Mouse (Mus musculus) cerebellum, adult 9-11 months (tissue): ENCODE measurements around the gene Lpin1.

Experiments
- DNase-seq: peaks from one replicate; pipeline ENCODE4 v3.0.0; 2022

The Lpin1 gene

DNA sequence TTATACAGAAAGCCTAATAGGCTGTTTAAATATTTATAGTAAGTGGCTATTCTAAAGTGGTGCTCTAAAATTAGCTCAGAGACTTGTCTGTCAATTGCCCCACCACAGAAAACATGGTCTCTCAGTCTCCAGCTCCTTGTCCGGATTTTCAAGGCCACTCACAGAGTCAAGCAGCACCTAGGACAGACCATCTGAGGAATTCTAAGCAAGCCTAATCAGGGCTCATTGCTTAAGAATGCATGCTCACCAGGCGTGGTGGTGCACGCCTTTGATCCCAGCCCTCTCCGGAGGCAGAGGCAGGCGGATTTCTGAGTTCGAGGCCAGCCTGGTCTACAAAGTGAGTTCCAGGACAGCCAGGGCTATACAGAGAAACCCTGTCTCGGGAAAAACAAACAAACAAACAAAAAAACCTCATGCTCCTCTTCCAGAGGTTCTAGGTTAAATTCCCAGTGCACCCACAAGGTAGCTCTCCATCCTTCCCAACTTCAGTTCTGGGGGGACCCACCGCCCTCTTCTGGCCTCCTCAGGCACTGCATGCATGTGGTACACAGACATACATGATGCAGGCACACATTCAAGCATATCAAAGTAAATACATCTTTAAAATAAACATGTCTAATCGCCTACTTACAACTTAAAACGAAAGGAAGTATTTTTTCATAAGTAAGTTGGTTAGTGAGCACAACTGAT, 40.2 kb downstream of the Lpin1 start:
- DNase-seq, result no peak

DNA sequence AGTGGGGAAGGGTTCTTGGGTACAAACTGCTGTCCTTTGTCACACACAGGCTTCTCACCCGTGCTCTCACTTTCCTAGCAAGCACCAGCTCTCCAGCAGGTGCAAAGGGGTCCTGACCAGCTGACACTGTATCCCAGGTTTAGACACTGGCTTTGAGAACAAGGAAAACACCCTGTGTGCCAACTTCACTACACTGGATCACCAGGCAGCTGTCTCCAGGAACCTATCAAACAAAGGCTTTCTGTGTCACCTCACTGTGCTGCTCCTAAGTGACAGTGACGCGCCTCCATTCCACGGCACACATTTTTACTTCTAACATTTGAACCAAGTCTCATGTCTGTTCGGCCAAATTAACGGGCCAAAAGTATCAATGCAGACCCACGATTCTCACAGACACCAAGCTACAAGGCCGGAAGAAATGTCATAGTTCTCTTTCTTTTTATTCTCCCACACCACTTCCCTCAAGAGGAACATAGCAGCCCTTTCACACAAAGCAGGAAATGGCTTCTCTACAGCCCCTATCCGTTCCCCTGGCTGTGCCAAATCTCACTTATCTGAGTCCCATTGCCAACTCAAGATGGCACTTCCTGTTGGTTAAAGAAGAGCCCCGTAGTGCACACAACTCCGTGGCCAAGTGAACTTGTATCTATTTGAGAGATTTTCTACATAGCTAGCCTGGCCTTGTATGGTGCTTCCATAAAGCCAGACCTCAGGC, 41.7 kb downstream of the Lpin1 start:
- no peak for DNase-seq

DNA sequence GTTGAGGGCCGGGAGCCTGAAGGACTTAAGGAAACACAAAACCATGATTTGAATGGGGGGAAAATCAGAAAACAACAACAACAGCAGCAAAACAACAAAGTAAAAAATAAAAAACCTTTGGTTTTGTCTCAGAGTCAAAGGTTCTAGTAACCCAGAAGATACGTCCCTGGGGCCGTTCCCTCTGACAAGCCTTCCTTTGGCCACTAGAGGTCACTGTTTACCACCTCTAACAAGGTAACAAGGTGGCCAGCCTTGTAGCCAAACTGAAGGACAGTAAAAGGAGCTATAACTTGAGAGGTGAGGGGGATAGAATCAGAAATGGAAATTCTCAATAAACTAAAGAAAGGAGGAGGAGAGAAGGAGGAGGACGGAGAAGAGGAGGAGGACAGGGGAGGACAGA, 42.3 kb downstream of the Lpin1 start:
- peak; percentile 48 for DNase-seq

DNA sequence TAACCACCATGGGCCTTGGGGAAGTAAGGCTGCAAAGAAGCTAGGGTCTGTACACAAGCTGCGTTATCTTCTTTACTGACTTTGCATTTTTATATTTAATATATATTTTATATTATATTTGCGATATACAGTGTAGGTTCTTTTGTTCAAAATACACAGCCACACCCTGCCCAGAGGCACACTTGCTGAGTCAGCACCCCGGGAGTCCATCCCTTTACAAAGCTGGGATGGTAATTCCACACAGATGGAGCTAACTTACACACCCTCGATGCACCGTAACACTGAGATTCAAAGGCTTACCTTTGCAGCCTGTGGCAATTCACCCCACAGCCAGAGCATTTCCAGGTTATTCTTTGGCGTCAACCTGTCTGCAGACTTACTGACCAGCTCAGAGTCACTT, 42.7 kb downstream of the Lpin1 start:
- no peak for DNase-seq

DNA sequence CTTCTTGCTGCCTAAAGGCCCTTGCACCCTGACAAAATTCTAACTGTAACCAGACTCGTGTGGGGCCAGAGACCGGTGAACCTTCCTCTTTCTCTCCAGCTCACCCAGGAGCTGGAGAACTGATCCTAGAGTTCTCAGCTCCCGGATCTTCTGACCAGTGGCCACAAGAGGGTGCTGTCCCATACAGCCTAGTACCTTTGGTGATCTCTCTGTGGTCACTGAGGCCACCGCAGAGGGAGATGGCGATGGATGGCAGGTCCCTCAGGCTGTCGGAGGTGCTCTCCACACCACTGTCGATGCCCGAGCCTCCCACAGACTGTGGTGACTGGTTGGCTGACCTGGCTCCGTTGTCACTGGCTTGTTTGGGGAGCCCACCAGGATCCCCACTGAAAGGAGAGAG, 47.3 kb downstream of the Lpin1 start:
- DNase-seq, result no peak

DNA sequence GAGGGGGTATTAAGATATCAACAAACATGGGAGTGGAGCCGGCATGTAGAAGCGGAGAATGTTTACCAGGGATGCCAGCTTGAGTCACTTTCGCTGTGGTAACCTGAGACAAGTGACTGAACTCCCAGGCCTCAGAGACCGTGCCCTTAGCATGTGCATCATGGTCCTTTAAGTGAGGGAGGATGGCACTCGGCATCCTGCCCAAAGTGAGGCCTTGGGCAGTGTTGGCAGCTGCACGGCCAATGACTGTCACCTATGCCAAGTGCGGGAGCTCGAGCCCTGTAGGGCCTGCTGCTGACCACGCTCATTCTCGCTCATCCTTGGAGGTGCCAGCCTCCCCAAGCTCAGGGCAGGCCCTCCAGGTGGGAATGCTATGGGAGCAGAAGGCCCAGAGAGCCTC, 48.1 kb downstream of the Lpin1 start:
- DNase-seq, result no peak

DNA sequence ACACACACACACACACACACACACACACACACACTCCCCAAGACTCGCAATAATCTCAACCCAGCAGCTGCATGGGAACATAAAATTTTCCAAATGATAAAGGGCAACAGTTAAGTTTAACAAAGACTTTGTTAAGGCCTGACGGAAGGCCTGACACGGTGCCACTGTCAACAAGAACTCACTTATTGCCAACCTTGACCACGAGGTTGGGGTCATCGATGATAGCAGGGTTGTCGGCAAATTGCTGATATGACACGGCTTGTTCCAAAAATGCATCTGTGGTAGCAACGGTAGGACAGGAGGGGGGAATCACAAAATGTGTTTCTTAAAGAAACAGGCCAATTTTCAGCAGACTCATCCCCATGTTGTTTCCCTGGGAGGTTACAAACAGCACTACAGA, 48.6 kb downstream of the Lpin1 start:
- DNase-seq, result no peak

DNA sequence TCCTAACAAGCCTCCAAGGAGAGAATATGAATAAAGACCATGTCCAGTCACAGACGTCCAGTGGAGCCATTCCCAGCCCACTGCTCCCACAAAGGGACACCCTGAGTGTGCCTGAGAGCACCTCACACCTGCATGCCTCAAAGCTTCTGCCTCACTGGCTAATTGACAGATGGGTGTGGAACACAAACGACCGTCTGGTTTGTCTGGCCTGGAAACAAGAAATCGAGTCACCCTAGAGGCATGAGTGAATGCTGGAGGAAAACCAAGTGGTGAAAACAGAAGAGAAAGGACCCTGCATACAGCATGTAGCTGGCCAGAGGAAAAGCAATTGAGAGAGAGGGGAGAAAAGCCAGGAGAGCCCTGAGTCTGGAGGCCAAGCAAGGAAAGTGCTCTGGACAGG, 53.5 kb downstream of the Lpin1 start:
- DNase-seq, result no peak

DNA sequence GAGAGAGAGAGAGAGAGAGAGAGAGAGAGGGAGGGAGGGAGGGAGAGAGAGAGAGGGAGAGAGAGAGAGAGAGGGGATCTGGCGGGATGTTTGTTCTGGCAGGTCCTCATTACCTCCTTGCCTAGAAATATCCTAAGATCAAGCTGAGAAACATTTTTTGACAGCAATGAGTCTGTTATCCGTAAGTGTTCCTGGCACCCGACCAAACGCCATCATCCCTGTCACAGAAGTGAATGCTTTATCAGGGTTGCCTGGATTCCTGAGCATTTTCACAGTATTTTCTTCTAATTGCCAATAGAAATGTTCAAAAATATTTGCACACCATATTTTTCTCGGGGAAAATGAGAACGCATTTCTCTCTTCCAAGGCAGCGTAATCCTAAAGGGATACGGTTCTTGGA, 56.6 kb downstream of the Lpin1 start:
- no peak for DNase-seq

DNA sequence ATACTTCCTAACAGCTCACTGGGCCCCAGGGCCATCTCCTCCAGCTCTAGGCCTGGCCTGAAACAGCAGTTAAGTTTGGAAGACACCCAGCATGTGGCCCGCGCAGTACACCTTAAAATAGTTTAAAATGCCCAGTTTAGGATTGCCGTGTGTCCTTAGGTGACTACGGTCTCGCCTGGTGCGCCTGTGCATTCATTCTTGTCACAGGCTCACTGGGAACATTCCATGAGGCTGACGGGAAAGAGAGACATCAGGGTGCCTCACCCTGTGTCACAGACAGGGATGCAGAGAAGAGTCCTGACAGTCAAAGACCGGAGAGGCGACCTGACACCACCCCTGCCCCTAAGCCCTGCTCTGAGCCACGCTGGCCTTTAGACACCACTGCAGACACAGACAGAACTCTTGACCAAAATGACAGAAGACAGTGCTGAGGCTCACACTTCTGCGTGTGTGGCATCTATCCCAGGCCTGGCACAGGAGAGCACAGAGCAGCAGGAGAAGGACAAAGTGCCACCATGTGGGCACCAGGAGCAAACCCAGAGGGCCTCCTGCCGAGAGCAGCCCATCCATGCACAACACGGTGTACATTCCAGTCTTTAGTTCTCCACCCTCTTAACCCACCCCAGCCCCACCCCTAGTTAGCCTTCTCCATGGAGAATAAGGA, 58.5 kb downstream of the Lpin1 start:
- peak; percentile 36 for DNase-seq

DNA sequence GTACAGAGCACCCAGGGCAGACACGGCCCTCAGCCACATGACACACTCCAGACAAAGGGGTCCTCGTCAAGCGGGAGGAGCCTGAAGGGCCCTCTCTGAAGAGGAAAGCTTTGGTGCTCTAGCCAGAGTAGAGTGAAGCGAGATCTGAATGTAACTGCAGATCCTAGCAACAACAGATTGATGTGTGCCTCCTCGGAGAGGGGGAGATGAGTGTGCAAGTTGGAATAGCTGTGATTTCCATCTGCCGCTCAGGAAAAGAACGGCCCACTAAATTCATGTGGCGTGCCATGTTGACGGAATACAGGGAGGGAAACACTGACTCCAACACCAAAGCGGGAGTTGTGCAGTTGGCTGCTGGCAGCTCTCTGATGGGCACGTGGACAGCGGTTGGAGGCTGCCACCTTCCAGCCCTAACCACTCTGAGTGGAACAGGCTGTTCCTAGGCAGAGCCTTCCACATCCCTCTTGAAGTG, 59.7 kb downstream of the Lpin1 start:
- no peak for DNase-seq

DNA sequence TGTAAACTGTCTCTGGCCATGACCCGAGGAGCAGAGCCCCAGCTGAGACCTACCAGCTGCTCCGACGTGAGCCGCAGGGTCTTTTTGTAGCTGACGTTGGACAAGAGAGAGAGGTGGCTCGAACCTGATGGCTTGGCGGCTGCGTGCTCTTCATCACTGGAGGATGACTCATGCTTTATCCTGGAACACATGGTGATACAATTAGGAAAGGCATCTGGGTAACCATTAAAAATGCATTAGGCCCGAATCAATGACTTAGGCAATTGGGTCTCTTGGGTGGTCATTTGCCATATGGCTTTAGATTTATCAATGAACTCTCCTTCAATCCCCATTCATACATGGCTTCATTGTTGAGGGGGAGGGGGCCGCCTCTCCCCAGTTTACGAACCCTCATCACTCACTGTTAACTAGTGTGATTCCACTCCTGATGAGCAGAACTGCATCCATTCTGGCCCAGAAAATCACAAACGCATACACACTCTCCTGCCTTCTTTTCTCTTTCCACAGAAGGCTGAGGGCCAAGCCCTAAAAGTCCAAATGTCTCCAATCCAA, 61.9 kb downstream of the Lpin1 start:
- no peak for DNase-seq

DNA sequence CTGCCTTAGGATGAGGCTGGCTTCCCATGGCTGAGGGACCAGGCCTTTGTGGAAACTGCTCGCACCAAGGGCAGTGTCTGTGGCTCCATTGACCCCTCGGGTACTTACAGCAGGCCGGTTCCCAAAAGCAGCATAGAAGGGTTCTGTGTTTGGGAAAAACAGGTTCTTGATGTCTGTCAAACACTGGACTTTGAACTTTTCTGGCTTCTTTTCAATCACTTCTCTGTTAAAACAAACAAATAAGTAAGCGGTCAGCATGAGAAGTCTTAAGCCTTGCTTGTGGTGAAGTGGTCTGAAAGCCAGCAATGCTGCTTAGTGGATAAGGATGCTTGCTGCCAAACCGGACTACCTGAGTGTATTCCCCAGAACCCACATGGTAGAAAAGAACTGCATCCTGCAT, 69.2 kb downstream of the Lpin1 start:
- DNase-seq, result no peak

DNA sequence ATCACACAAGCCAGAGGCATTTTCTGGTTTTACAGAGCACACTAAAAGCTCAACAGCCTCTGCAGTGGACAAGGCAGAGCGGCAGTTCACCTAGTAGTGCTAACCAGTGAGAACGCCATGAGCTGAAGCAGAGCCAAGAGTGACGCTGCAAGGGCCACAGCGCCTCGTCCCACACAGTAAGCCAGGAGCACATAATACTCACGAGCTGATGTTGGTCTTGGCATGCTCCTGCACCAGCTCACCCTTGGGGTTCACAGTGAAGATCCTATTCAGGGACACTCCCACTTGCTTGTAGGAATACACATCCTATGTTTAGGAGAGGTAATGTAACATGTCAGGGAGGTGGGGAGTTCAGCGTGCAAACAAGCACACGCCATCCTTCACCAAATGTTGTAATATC, 70.1 kb downstream of the Lpin1 start:
- no peak for DNase-seq

DNA sequence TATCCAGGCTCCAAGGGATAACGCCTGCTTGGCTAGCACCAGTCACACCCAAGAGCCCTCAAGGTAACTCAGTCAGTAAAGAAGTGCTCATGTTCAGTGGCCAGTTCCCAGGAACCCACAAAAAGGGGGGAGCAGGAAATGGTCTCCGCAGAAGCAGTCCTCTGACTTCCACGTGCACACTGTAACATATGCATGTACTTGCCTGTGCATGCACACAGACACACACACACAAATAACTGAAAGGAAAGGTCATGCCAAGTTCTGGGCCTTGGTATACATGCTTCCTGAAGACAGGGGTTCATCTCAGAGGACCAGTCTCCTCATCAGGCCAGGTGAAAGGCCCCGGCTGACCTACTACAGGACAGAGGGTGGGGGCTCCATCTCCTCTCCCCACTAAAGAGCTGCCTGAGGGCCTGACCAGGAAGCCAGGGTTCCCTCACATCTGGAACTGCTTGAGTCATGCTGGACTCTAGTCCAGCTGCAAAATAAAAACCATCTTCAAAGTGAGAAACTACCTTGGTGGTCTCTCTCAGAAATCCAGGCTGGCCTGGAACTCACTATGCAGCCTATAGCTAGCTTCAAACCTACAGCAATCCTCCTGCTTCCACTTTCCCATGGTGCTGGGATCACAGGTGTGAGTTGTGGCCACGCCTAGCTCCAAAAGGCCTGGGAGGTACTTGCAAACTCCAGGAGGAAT, 70.7 kb downstream of the Lpin1 start:
- no peak for DNase-seq

DNA sequence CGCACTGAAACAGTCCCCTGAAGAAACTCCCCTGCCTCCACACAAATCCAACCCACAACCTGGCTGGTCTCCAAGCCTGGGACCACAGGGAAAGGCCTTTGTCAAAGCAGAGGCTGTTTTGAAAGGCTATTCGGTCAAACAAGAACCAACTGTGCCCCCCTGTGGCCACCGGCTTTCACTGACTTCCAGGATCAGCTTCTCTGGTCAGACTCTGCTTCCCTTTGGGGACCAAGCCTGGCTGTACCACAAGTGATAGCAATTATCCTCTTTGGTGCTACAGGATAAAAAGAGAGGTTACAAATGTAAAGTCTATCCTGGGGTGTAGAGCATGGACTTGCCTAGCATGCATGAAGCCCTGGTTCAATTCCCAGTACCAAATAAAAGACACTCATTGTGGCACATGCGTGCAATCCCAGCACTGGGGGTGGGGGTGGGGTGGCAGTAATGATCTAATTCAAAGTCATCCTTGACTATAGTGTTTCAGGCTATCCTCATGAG, 77.4 kb downstream of the Lpin1 start:
- peak; percentile 68 for DNase-seq

DNA sequence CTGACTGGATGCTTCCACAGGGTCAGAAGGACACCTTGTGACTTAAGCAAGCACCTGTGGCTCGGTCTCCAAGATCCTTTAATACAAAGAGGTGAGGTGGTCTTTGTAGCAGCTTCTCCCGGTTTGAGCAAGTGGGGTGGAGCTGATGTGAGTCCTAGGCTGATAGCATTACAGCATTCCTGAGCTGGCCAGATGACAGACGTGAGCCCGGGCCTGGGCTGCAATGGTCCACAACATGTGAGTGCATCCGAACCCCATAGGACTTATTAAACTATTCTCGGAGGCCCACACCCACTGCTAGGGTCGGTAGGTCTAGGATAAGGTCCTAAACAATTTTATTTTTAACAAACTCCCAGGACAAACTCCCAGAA, 77.9 kb downstream of the Lpin1 start:
- DNase-seq, result no peak

DNA sequence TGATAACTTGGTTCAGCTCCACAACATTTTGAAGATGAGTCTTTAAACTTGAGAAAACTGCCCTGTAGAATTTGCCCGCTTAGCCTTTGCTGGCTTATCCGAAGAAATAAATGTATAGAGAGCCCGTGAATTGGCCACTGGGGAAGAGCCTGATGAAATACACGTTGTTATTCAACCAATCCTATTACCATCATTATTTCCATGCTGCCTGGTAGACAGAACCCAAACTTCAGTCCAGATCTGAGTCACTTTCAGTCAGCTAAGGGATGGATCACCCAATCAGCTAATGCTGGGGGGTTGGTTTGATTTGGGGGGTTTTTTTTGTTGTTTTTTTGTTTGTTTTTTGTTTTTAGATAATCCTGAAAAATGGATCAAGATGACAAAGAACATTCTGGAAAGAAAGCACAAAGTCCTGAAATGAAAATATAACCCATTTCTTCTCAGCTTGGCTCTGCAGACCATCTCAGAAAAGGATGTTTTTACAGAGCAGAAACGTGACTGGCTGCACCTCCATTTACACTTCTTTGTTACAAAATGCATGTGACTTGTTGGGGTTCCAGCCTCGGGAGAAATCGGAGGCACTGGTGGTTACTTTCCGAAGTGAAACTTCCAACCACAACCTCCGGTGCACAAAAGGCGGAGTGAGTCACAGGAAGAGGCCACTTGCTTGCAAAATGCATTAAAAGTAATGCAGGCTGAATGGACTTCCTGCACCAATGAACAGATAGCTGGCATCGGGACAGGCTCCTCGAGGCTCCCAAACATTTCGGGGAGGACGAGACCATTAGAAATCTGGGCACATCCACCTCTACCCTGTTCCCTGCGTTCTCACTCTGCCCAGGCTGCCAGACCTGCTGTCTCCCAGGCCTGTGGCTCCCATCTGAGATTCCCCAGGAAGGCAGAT, 78.6 kb downstream of the Lpin1 start:
- DNase-seq, result peak; percentile 20

DNA sequence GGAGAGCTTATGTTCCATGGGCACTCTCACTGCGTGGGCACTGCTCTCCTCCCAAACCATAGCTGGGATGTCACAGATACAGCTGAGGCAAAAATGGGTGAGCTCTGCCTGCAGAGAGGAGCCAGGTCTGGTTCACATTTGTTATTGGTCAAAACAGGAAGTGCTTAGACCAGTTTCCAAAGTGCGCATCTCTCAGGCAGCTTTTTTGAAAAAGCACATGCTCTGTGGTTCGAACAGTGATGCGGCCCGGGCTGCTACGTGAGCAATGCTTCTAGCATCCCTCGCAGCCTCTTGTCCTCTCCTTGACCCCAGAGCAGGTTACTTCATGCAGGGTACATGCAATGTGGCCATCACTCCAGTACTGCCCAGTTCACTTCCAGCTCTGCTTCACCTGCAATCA, 82.1 kb downstream of the Lpin1 start:
- DNase-seq, result no peak

DNA sequence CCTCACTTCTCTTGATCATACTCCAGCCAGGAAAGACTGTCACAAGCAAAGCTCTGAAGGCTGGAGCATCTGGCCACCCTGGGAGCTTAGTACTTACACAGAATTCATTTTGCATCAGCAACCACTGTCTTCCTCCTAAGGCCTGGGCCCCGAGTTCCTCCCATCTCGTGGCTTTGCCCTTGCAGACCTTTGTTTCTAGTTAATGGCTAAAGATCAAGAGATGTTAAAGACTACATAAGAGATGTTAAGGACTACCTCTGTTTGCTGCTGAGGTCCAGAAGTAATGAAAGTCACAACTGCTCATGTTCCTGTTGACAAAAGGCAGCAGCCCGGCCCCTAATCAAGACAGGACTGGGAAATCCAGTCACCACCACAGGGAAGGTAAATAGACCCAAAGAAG, 82.8 kb downstream of the Lpin1 start:
- DNase-seq, result no peak

DNA sequence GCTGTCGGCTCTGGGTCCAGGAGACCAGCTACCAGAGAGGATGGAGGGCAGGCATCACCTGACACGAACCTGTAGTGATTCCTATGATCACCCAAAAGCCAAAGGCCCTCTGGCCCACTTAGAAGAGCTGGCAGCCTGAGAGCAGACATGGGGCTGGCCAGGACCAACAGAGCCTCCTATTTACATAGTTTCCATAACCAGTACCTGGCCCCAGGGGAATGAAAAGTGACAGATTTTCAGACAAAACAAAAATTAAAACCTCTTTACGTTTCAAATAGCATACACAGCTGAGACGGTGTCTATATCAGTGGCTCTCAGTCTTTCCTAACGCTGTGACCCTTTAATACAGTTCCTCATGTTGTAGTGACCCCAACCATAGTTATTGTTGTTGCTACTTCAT, 83.9 kb downstream of the Lpin1 start:
- DNase-seq, result no peak

DNA sequence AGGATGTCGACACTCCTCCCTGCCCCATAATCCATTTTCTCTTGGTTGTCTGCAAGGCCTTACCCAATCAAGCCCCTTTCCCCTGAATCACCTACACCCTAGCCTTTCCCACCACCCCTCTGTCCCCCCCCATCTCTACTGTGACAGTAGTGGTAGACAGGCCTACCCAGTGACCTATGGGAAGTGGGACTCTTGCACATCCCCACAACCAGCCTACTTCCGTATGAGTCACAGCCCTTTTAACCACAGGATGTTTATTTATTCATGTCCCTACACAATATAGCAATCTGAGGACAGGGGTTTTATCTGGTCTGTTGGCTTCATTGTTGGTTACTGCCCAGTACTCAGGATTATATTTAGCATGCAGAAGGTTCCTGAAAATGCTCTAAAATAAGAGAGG, 84.6 kb downstream of the Lpin1 start:
- no peak for DNase-seq
